Mouse (Mus musculus) ovary, postnatal 36 days (tissue): ENCODE measurements around the gene Olfr986.

Experiments used
- DNase-seq: peaks from one replicate; pipeline ENCODE4 v3.0.0; 2022; ENCODE audit warnings: low spot score, mixed read lengths

Olfr986 gene

GRCm38 (mm10) chr9:40234233-40235072 lies 53.7 kb downstream of the Olfr986 start:
- no peak for DNase-seq

DNA sequence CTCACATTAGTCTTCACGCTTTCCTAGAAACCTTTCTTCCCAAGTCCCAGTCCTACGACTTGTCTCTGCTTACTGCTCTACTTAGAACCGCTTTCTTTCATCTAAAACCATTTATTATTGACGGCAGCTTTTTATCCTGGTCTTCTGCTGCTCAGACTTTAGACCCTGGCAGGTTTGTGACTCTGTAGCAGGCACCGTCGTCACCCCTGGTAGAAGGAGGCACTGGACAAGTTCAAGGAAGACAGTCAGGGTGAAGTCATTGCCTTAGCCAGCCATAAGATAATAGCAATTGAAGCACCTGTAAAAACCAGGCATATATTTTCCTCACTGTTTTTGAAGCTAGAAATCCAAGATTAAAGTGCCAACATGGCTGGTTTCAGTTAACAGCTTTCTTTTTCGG lies 54.5 kb downstream of the Olfr986 start:
- no peak for DNase-seq
